Mouse (Mus musculus) left cerebral cortex, postnatal 10 days (tissue): Measurements from ENCODE around the gene Gm11116. TPM values are rescaled to one million over a fixed set of nuclear protein-coding genes. Genes with fewer than 3 reads are reported as not detected.
"Not testable (repeated sequence)": the region's sequence is repeated elsewhere in the genome, so short reads cannot be mapped to it uniquely, and the experiment has no call there.

Source experiments
- DNase-seq, 2 experiments: peaks; one replicate each; pipeline ENCODE4 v3.0.0; 2021 to 2022; ENCODE audit warnings: low spot score in 2 of 2, mixed read lengths in 1 of 2; ENCODE audit errors: extremely low spot score in 1 of 2
- intact Hi-C: fragments of 180-260 bp; cut with DNase I; formaldehyde crosslinking; loops from one replicate; pipeline ENCODE4 v1.15.1; 2025
- total RNA-seq, 2 experiments: library from RNA; stranded (reverse); gene quantifications; 2 replicates each; pipeline ENCODE4 v1.2.3; 2021

Gene Gm11116
- total RNA-seq = not detected

GRCm38 (mm10) chr5:88111430-88111829 lies at the start of gene Gm11116:
TSS of gene Gm11116 (minus strand) at chr5:88111530.
- intact Hi-C loops = no loop called here

GRCm38 (mm10) chr5:88153999-88154398 lies 42.7 kb upstream of the Gm11116 start, which contains the start of gene Gm11115:
TSS of gene Gm11115 (minus strand) at chr5:88154099.
- intact Hi-C loops = no loop called here
- no peak for DNase-seq

More at GRCm38 (mm10) chr5:88111430-88111829, at the start of gene Gm11116:
- DNase-seq = no peak

- DNase-seq, intact Hi-C loops: not testable (repeated sequence)
Observed at GRCm38 (mm10) chr5:88086256-88086655, 25.1 kb downstream of the Gm11116 start, which contains the start of gene Smr2. TSS of gene Smr2 (plus strand) at chr5:88086556.

Other genes starting within 250 kb of the Gm11116 start
- not detected for gene Odam, start 226.5 kb downstream of the Gm11116 start, total RNA-seq
- gene Csn3, start 186.0 kb downstream of the Gm11116 start, total RNA-seq = not detected
- gene 2310003L06Rik, start 142.1 kb downstream of the Gm11116 start, total RNA-seq = not detected
- gene Gm28434, start 142.0 kb downstream of the Gm11116 start, total RNA-seq = not detected
- gene Cabs1, start 132.1 kb downstream of the Gm11116 start, total RNA-seq = not detected
- gene Smr3a, start 109.0 kb downstream of the Gm11116 start, total RNA-seq = not detected
- gene Smr2, start 25.0 kb downstream of the Gm11116 start, total RNA-seq = not detected
- not detected for gene Gm11115, start 42.6 kb upstream of the Gm11116 start, total RNA-seq
- gene Gm7714, start 157.4 kb upstream of the Gm11116 start, total RNA-seq = not detected
- not detected for gene Prol1, start 205.8 kb upstream of the Gm11116 start, total RNA-seq